Mouse (Mus musculus) bone marrow, adult 2 months (tissue): ENCODE measurements around the gene Snap23. TPM values are rescaled to one million over a fixed set of nuclear protein-coding genes. Genes with fewer than 3 reads are reported as not detected.

ENCODE experiments used
- H3K27ac ChIP-seq: fragments of 200-500 bp; 2 replicates; pipeline ENCODE4 v1.5.1; 2012; ENCODE audit warnings: low read depth, mild to moderate bottlenecking, control low read depth, inconsistent platforms, low read length; ENCODE audit not compliant: control insufficient read depth, poor library complexity, insufficient read depth
- H3K4me1 ChIP-seq: fragments of 200-500 bp; 2 replicates; pipeline ENCODE4 v1.6.1; 2011; ENCODE audit warnings: low read length; ENCODE audit not compliant: control insufficient read depth, insufficient read depth
- H3K4me3 ChIP-seq: fragments of 200-500 bp; replicated peaks from 2 replicates; pipeline ENCODE3; 2011; ENCODE audit warnings: mild to moderate bottlenecking, low read depth, low read length, control low read depth; ENCODE audit not compliant: control insufficient read depth
- CTCF ChIP-seq: fragments of 200-500 bp; IDR thresholded peaks from 2 replicates; pipeline ENCODE4 v1.5.1; 2011; ENCODE audit warnings: low read length, control low read depth; ENCODE audit not compliant: control insufficient read depth, insufficient read depth
- POLR2A ChIP-seq: fragments of 200-500 bp; IDR thresholded peaks from 2 replicates; pipeline ENCODE4 v1.6.1; 2011; ENCODE audit warnings: low read depth, mild to moderate bottlenecking, control low read depth, low read length, borderline replicate concordance; ENCODE audit not compliant: control insufficient read depth
- WGBS: fragments of 180-500 bp; shearing (Covaris S2); methylation state at CpG from one replicate; pipeline ENCODE4 v1.1.7; 2018; 5-methylcytosine and 5-hydroxymethylcytosine counted together
- polyA plus RNA-seq: library from polyadenylated mRNA; stranded (reverse); fragments of >200 nt; gene quantifications from 2 replicates; pipeline ENCODE4 v1.2.4, GENCODE M21; 2011; ENCODE audit warnings: low replicate concordance; ENCODE audit not compliant: missing spikeins, insufficient read depth, insufficient read length

The Snap23 gene
- 21.6 and 44.5 TPM in 2 replicates for polyA plus RNA-seq

DNA sequence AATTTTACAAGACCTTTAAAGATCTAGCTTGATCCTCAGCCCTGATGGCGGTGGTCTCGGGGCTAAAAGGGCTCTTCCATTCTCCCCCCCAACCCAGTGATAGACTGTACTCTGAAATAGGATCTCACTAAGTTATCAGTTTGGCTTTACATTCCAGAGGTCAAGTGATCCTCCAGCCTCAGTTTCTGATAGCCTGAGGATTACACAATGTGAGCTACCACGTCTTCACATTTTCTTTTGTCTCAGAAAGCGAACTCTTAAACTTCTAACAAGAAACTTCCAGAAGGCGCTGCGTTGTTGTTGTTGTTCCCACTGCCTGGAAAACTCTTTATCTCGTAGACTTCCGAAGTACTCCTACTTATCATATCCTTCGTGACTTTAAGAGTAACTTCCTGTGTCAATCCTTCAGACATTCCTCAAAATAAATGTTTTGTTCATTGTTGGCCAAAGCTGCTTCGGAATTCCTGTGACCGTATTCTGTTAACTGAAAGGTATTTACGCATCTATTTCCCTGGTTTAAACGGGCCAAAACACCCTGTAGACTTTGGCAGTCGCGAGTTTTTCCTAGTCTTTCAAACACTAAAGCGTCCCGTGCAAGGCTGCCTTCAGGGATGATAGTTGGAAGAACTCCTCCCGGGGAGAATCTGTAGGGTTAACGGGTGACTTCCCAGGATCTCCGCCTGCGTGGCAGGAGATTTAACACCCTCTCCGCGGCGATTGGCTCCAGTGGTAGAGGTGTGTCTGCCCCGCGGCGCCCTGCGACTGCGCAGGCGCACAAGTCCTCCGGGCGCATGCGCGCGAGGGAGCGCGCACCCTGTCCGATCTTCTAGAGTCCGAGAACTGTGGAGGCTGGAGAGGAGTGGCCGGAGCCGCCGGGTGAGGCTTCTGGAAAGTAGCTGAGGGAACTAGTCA is at the start of gene Snap23:
Gene Snap23 (plus strand): TSS at position 786 of the 912 bp plus-strand sequence.
- H3K4me3 ChIP-seq: peak within 1 kb of the TSS; percentile 99
- H3K4me1 ChIP-seq: peaks cover 2% of the 10 kb centered on the region; the same call in 1 of the 2 replicates
- WGBS: 2% methylated on average over 42 of the region's 42 CpGs
- H3K27ac ChIP-seq: peak within 1 kb of the TSS; percentile 95
- TF ChIP-seq CTCF: no peak
- peak; percentile 67; the same call in 1 of the 2 replicates for TF ChIP-seq POLR2A

DNA sequence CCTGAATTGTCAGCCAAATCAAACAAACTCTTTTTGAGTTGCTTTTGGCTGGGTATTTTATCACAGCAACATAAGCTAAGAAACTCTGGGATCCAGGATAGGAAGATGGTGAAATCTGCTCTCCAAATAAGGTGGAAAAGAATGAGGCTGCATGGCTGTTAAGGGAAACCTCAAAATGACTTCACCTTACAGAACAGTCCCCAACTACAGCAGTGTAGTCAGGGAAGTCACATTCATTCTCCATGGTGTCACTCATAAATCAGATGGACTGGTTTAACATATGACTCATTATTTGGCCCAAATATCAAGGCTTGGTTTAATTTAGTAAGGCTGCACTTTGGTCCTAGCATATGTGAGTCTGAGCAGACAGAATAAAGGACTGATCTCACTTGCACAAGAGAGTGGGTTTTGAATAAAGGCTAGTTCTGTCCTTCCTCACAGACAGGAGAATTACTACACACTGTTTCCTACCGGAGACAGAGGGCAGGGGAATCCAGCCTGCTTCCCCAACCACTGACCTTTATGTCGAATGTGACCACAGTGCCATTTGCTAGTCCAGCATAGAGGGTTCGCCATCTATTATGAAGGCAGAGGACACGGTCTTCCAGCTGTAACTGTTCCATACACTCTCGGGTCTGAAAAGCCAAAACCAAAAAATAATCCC is 48.8 kb upstream of the Snap23 start:
- peaks cover 1% of the 10 kb centered on the region for H3K4me1 ChIP-seq
- no peak overlapping the region for H3K27ac ChIP-seq
- 71% methylated on average over 5 of the region's 5 CpGs for WGBS
- no peak overlapping the region for H3K4me3 ChIP-seq
- no peak for TF ChIP-seq CTCF
- no peak for TF ChIP-seq POLR2A

DNA sequence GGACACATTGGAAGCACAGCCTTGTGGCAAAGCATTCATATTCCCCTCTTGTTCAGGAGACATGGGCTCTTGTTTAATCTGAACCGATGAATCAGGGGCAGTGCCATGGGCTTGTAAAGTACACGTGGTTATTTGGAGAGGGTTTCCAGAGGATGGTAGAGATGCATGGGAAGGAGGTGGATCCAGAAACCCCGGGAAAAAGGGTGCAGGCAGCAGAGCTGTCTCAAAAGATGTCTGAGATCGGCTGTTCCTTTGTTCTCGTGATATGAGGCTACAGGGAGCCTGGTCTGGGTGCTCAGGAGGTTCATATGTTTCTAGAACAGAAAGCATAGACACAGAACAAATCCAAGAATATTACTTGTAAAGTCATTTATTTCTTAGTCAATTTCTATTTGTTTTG is 40.7 kb upstream of the Snap23 start:
- WGBS: 82% methylated on average over 5 of the region's 5 CpGs
- TF ChIP-seq CTCF: no peak
- no peak for TF ChIP-seq POLR2A
- H3K4me3 ChIP-seq: no peak overlapping the region
- H3K27ac ChIP-seq: no peak overlapping the region
- H3K4me1 ChIP-seq: peaks cover 4% of the 10 kb centered on the region; the same call in 1 of the 2 replicates

DNA sequence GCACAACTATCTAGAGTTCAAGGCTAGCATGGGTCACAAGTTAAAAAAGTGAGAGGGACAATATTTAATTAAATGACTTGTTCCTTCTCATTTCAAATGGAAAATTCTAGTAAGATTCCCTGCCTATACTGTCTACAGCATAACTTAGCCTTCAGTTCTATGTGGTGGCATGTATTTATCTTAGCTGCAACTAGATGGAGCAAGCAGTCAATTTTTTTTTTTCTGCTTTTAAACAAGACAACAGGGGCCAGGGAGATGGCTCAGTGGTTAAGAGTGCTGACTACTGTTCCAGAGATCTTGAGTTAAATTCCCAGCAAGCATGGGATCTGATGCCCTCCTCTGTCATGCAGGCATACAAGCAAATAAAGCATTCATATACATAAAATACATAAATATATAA is 37.9 kb upstream of the Snap23 start:
- Histone ChIP-seq H3K4me3 (no peak overlapping the region), H3K4me1 (peaks cover 2% of the 10 kb centered on the region; the same call in 1 of the 2 replicates), H3K27ac (no peak overlapping the region)
- no peak for TF ChIP-seq POLR2A
- TF ChIP-seq CTCF: no peak

DNA sequence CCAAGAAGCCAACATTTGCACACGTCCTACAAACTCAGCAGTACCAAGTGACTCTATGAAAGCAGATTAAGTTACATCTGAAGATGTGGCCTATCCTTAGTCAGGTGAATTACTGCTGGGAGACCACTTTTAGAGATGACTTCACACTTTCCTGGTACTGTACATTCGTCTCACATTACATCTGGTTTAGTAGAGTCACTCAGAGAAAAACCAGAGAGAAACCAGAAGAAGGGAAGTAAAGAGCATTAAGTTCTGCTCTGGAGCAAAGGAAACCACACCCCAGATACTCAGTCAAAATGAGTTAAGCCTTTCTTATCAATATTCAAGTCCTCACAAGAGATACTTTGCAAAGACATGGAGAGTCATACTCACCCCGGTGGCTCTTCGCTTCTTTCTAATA is 36.2 kb upstream of the Snap23 start:
- 64% methylated on average over 4 of the region's 4 CpGs for WGBS
- Histone ChIP-seq H3K4me3 (no peak overlapping the region), H3K4me1 (peaks cover 2% of the 10 kb centered on the region; the same call in 1 of the 2 replicates), H3K27ac (no peak overlapping the region)
- TF ChIP-seq POLR2A (no peak), CTCF (no peak)

DNA sequence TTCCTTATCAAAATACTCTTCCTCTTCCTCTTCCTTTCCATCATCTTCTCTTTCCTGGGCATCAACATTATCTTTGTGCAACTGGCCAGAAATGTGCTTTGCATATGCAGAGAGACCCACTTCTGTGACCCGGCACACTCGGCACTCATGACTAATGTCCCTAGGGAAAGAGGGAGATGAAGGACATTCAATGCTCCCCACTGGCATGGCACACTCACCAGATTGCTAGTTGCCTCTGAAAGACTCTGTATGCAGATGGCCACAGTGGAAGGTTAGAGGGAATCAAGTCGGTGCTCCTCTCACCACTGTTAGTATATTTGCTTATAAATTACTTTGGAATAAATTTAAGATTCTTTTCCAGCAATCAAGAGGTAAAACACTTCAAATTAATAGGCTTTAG is 28.1 kb upstream of the Snap23 start:
- Histone ChIP-seq H3K4me1 (0 out of 2 replicates have a peak, but pooled peaks cover 2% of the 10 kb centered on the region), H3K4me3 (no peak overlapping the region), H3K27ac (peak overlapping the region; percentile 26; the same call in 1 of the 2 replicates)
- TF ChIP-seq CTCF (no peak), POLR2A (no peak)
- 68% methylated on average over 3 of the region's 3 CpGs for WGBS

DNA sequence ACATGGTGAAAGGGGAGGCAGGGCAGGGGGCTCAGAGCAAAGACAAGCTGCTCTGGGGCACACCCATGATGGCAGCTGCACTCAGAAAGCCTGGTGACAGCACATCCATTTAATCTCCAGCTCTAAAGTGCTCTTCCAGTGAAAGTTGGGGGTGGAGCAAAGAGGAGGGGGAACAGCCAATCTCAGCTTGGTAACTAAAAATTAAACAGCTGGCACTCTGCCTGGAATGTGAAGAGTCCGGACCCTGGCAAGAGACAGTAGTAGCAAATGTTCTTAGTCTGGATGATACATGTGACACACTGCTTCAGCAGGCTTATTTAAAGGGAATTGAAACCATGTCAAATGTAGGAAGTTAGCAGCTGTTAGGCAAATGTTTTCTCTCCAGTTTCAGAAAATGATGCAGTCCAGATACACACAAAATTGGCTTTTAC is 27.7 kb upstream of the Snap23 start:
- H3K4me3 ChIP-seq: no peak overlapping the region
- WGBS: 39% methylated on average over 1 of the region's 1 CpGs
- H3K4me1 ChIP-seq: 0 out of 2 replicates have a peak, but pooled peaks cover 2% of the 10 kb centered on the region
- peak overlapping the region; percentile 26; the same call in 1 of the 2 replicates for H3K27ac ChIP-seq
- TF ChIP-seq POLR2A (no peak), CTCF (no peak)

DNA sequence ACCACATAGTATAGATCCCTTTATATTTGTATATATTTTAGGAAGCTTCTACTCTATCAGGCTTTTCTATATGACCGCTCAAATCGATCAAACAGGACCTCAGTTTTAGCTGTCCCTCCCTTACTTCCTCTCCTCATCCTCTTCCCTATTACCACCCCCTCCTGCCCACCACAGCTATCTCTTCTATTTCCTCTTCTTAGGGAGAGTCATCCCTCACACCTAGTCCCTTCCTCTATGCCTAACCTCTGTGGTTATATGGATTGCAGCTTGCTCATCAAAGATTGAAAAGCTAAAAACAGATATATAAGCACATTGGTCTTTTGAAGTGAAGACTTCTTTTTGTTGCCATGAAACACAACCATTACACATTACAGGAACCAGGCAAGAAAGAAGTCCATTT is 22.7 kb upstream of the Snap23 start:
- Histone ChIP-seq H3K27ac (no peak overlapping the region), H3K4me1 (no peaks in the 10 kb centered on the region), H3K4me3 (no peak overlapping the region)
- TF ChIP-seq POLR2A (no peak), CTCF (no peak)
- 36% methylated on average over 2 of the region's 2 CpGs for WGBS
